Mouse (Mus musculus) liver, postnatal 0 days (tissue): ENCODE results near the gene Zfhx3. TPM values are rescaled to one million over a fixed set of nuclear protein-coding genes. Genes with fewer than 3 reads are reported as not detected.

Experiments
- ATAC-seq: fragments of 200-750 bp; cut with Nextera tagmentation; 2 replicates; pipeline ENCODE4 v1.8.0; 2017; ENCODE audit warnings: mild to moderate bottlenecking, moderate library complexity
- DNase-seq: peaks from one replicate; pipeline ENCODE4 v3.0.0-alpha.2; 2016
- H3K27ac ChIP-seq: fragments of 300-500 bp; sonication (generic); 2 replicates; pipeline ENCODE4 v1.5.1; 2014; ENCODE audit warnings: antibody characterized with exemption, moderate library complexity, mild to moderate bottlenecking, low read depth
- H3K27me3 ChIP-seq: fragments of 300-500 bp; sonication (generic); 2 replicates; pipeline ENCODE4 v1.6.1; 2014; ENCODE audit warnings: low read length, control low read depth, mixed read lengths; ENCODE audit not compliant: insufficient read depth
- H3K36me3 ChIP-seq: fragments of 300-500 bp; sonication (generic); replicated peaks from 2 replicates; pipeline ENCODE4 v1.6.1; 2014; ENCODE audit warnings: mild to moderate bottlenecking, control low read depth, low read length, moderate library complexity, mixed read lengths; ENCODE audit not compliant: insufficient read depth
- H3K4me1 ChIP-seq: fragments of 300-500 bp; sonication (generic); 2 replicates; pipeline ENCODE4 v1.6.1; 2014; ENCODE audit warnings: antibody characterized with exemption, mild to moderate bottlenecking, control low read depth; ENCODE audit not compliant: insufficient read depth
- H3K4me2 ChIP-seq: fragments of 300-500 bp; sonication (generic); 2 replicates; pipeline ENCODE4 v1.6.1; 2014; ENCODE audit warnings: low read depth, mild to moderate bottlenecking, low read length, moderate library complexity, mixed read lengths
- H3K4me3 ChIP-seq: fragments of 300-500 bp; sonication (generic); 2 replicates; pipeline ENCODE4 v1.5.1; 2014; ENCODE audit warnings: low read depth, low read length
- H3K9ac ChIP-seq: fragments of 300-500 bp; sonication (generic); replicated peaks from 2 replicates; pipeline ENCODE4 v1.6.1; 2014; ENCODE audit warnings: mild to moderate bottlenecking, moderate library complexity
- H3K9me3 ChIP-seq: fragments of 300-500 bp; sonication (generic); 2 replicates; pipeline ENCODE4 v1.6.1; 2016; ENCODE audit warnings: mild to moderate bottlenecking, control low read depth, low read length, mixed read lengths
- CTCF ChIP-seq: sonication (generic); IDR thresholded peaks from 2 replicates; pipeline ENCODE4 v1.5.1; 2016; ENCODE audit warnings: antibody characterized with exemption, low read depth
- EP300 ChIP-seq: IDR thresholded peaks from 2 replicates; pipeline ENCODE4 v1.6.1; 2016; ENCODE audit warnings: antibody characterized with exemption, low read depth, mild to moderate bottlenecking
- WGBS: fragments of 180-500 bp; shearing (Covaris S2); extraction: QIAGEN DNeasy Blood & Tissue Kit; methylation state at CpG from one replicate; pipeline ENCODE4 v1.1.7; 2014; ENCODE audit not compliant: insufficient replicate concordance; 5-methylcytosine and 5-hydroxymethylcytosine counted together
- polyA plus RNA-seq: library from polyadenylated mRNA; unstranded; fragments of >200 nt; fragmentation: Nextera tagmentation; extraction: Ambion mirVana; gene quantifications from 2 replicates; pipeline ENCODE4 v1.2.1, GENCODE M21; 2015

The Zfhx3 gene
- polyA plus RNA-seq, 1 experiment from 2014 or later, result 1.2 TPM

GRCm38 (mm10) chr8:108868259-108869090, 926.0 kb downstream of the Zfhx3 start:
- H3K27ac ChIP-seq, result no peak overlapping the region
- no peak for ATAC-seq
- no peak for DNase-seq
- H3K27me3 ChIP-seq, result no peaks in the 10 kb centered on the region
- H3K4me1 ChIP-seq, result peaks cover 9% of the 10 kb centered on the region
- H3K36me3 ChIP-seq, result no peaks in the 10 kb centered on the region
- WGBS, result 70% methylated on average over 14 of the region's 14 CpGs
- no peak for TF ChIP-seq CTCF
- no peak for TF ChIP-seq EP300
- peak overlapping the region; percentile 38; the same call in 1 of the 2 replicates for H3K4me2 ChIP-seq
- H3K9ac ChIP-seq, result no peak overlapping the region
- H3K9me3 ChIP-seq, result no peaks in the 10 kb centered on the region
- no peak overlapping the region for H3K4me3 ChIP-seq

- Histone ChIP-seq H3K9me3 (no peaks in the 10 kb centered on the region), H3K9ac (no peak overlapping the region), H3K27me3 (no peaks in the 10 kb centered on the region), H3K4me3 (no peak overlapping the region), H3K4me1 (peaks cover 9% of the 10 kb centered on the region), H3K27ac (no peak overlapping the region), H3K4me2 (no peak overlapping the region), H3K36me3 (no peaks in the 10 kb centered on the region)
- ATAC-seq, result no peak
- WGBS, result 74% methylated on average over 3 of the region's 3 CpGs
- no peak for DNase-seq
- no peak for TF ChIP-seq EP300
- TF ChIP-seq CTCF, result no peak
Observed at GRCm38 (mm10) chr8:108869420-108869819, 927.0 kb downstream of the Zfhx3 start.

- Histone ChIP-seq H3K36me3 (no peaks in the 10 kb centered on the region), H3K27ac (no peak overlapping the region), H3K4me2 (no peak overlapping the region), H3K4me3 (no peak overlapping the region), H3K9ac (no peak overlapping the region), H3K27me3 (no peaks in the 10 kb centered on the region), H3K9me3 (no peaks in the 10 kb centered on the region), H3K4me1 (peaks cover 9% of the 10 kb centered on the region)
- DNase-seq (no peak), ATAC-seq (no peak)
- WGBS, result 60% methylated on average over 5 of the region's 5 CpGs
- TF ChIP-seq CTCF, result no peak
- TF ChIP-seq EP300, result no peak
Observed at GRCm38 (mm10) chr8:108869935-108870334, 927.5 kb downstream of the Zfhx3 start.

GRCm38 (mm10) chr8:108870371-108870770, 927.9 kb downstream of the Zfhx3 start:
- 72% methylated on average over 3 of the region's 3 CpGs for WGBS
- ATAC-seq, result no peak
- DNase-seq, result no peak

GRCm38 (mm10) chr8:108875722-108876121, 933.3 kb downstream of the Zfhx3 start:
- DNase-seq (no peak), ATAC-seq (no peak)
- Histone ChIP-seq H3K4me3 (no peak overlapping the region), H3K4me2 (no peak overlapping the region), H3K9ac (no peak overlapping the region), H3K4me1 (no peaks in the 10 kb centered on the region), H3K27me3 (no peaks in the 10 kb centered on the region), H3K9me3 (no peaks in the 10 kb centered on the region), H3K27ac (no peak overlapping the region), H3K36me3 (0 out of 2 replicates have a peak, but pooled peaks cover 2% of the 10 kb centered on the region)
- 55% methylated on average over 5 of the region's 5 CpGs for WGBS
- TF ChIP-seq EP300 (no peak), CTCF (no peak)

More at GRCm38 (mm10) chr8:108870371-108870770, 927.9 kb downstream of the Zfhx3 start:
- Histone ChIP-seq H3K4me1 (peaks cover 9% of the 10 kb centered on the region), H3K4me3 (no peak overlapping the region), H3K9ac (no peak overlapping the region), H3K9me3 (no peaks in the 10 kb centered on the region), H3K4me2 (no peak overlapping the region), H3K27me3 (no peaks in the 10 kb centered on the region), H3K27ac (no peak overlapping the region), H3K36me3 (no peaks in the 10 kb centered on the region)
- no peak for TF ChIP-seq EP300
- no peak for TF ChIP-seq CTCF

- Histone ChIP-seq H3K36me3 (0 out of 2 replicates have a peak, but pooled peaks cover 2% of the 10 kb centered on the region), H3K9ac (no peak overlapping the region), H3K27me3 (no peaks in the 10 kb centered on the region), H3K4me3 (no peak overlapping the region), H3K9me3 (no peaks in the 10 kb centered on the region), H3K4me1 (no peaks in the 10 kb centered on the region; the same call in 1 of the 2 replicates), H3K27ac (no peak overlapping the region), H3K4me2 (no peak overlapping the region)
- ATAC-seq (no peak), DNase-seq (no peak)
- no peak for TF ChIP-seq CTCF
- no peak for TF ChIP-seq EP300
- 74% methylated on average over 6 of the region's 6 CpGs for WGBS
Observed at GRCm38 (mm10) chr8:108880101-108880500, 937.7 kb downstream of the Zfhx3 start.
